Mouse (Mus musculus) cerebellum, adult 9-10 months (tissue): ENCODE results near the gene Gm13941.

ENCODE experiments used
- DNase-seq: peaks from one replicate; pipeline ENCODE4 v3.0.0; 2022

The Gm13941 gene

GRCm38 (mm10) chr2:111105882-111106281 is at the start of gene Gm13941:
TSS of gene Gm13941 (minus strand) at chr2:111105982.
- no peak for DNase-seq

- no peak for DNase-seq
These were observed 47.1 kb upstream of the Gm13941 start, which contains the start of gene Gm15130 for GRCm38 (mm10) chr2:111152836-111153235. TSS of gene Gm15130 (minus strand) at chr2:111152936.

GRCm38 (mm10) chr2:111135739-111136138 is 30.0 kb upstream of the Gm13941 start:
- no peak for DNase-seq

GRCm38 (mm10) chr2:111058586-111059261 is 47.1 kb downstream of the Gm13941 start:
- DNase-seq = peak; percentile 75
